Mouse (Mus musculus): ENCODE measurements at regions not wholly inside any gene's neighbourhood (a gene's known extent, or its start where the extent isn't known, plus 50 kb on each side); places are given as distances from the start of the nearest gene placed in this dataset.

- DNase-seq (ENCODE audit: low spot score in 2 of 2), result no peak
Observed at GRCm38 (mm10) chr2:72751441-72751840, 228.8 kb downstream of the Sp3 start.

GRCm38 (mm10) chr2:72752624-72753176 lies 227.5 kb downstream of the Sp3 start:
- no peak for DNase-seq (ENCODE audit: low spot score in 2 of 2)

- no peak for DNase-seq (ENCODE audit: low spot score in 2 of 2)
Observed at GRCm38 (mm10) chr2:72753788-72754713, 226.2 kb downstream of the Sp3 start.

GRCm38 (mm10) chr2:72763454-72763853 lies 216.8 kb downstream of the Sp3 start:
- no peak for DNase-seq (ENCODE audit: low spot score in 2 of 2)

- DNase-seq (ENCODE audit: low spot score in 2 of 2), result no peak
Observed at GRCm38 (mm10) chr2:72769030-72769630, 211.1 kb downstream of the Sp3 start.

- DNase-seq (ENCODE audit: low spot score in 2 of 2), result no peak
Observed at GRCm38 (mm10) chr2:72773401-72773800, 206.8 kb downstream of the Sp3 start.

GRCm38 (mm10) chr2:72777330-72777729 lies 202.9 kb downstream of the Sp3 start:
- no peak for DNase-seq (ENCODE audit: low spot score in 2 of 2)

GRCm38 (mm10) chr2:72777806-72778510 lies 202.3 kb downstream of the Sp3 start:
- DNase-seq (ENCODE audit: low spot score in 2 of 2), result no peak

- DNase-seq (ENCODE audit: low spot score in 2 of 2), result no peak
Observed at GRCm38 (mm10) chr2:72779268-72780163, 200.7 kb downstream of the Sp3 start.

- no peak for DNase-seq (ENCODE audit: low spot score in 2 of 2)
Observed at GRCm38 (mm10) chr2:72781369-72782275, 198.6 kb downstream of the Sp3 start.

- no peak for DNase-seq (ENCODE audit: low spot score in 2 of 2)
Observed at GRCm38 (mm10) chr2:72782355-72782754, 197.9 kb downstream of the Sp3 start.

GRCm38 (mm10) chr2:72785365-72786043 lies 194.7 kb downstream of the Sp3 start:
- DNase-seq (ENCODE audit: low spot score in 2 of 2), result no peak

GRCm38 (mm10) chr2:72786044-72786737 lies 194.1 kb downstream of the Sp3 start:
- DNase-seq (ENCODE audit: low spot score in 2 of 2), result no peak

GRCm38 (mm10) chr2:72787616-72788015 lies 192.6 kb downstream of the Sp3 start:
- DNase-seq (ENCODE audit: low spot score in 2 of 2), result no peak

GRCm38 (mm10) chr2:72791496-72791895 lies 188.8 kb downstream of the Sp3 start:
- DNase-seq (ENCODE audit: low spot score in 2 of 2), result no peak

GRCm38 (mm10) chr2:72793424-72793823 lies 186.8 kb downstream of the Sp3 start:
- DNase-seq (ENCODE audit: low spot score in 2 of 2), result no peak

- DNase-seq (ENCODE audit: low spot score in 2 of 2), result no peak
Observed at GRCm38 (mm10) chr2:72794501-72794900, 185.7 kb downstream of the Sp3 start.

GRCm38 (mm10) chr2:72797002-72797718 lies 183.1 kb downstream of the Sp3 start:
- no peak for DNase-seq (ENCODE audit: low spot score in 2 of 2)

Measured in adrenal gland, postnatal 4 days (tissue).